Mouse (Mus musculus): ENCODE results near the gene Cmc2. TPM values are rescaled to one million over a fixed set of nuclear protein-coding genes. Genes with fewer than 3 reads are reported as not detected.

The Cmc2 gene
- polyA plus RNA-seq, 1 experiment from 2014 or later: 126 TPM

DNA sequence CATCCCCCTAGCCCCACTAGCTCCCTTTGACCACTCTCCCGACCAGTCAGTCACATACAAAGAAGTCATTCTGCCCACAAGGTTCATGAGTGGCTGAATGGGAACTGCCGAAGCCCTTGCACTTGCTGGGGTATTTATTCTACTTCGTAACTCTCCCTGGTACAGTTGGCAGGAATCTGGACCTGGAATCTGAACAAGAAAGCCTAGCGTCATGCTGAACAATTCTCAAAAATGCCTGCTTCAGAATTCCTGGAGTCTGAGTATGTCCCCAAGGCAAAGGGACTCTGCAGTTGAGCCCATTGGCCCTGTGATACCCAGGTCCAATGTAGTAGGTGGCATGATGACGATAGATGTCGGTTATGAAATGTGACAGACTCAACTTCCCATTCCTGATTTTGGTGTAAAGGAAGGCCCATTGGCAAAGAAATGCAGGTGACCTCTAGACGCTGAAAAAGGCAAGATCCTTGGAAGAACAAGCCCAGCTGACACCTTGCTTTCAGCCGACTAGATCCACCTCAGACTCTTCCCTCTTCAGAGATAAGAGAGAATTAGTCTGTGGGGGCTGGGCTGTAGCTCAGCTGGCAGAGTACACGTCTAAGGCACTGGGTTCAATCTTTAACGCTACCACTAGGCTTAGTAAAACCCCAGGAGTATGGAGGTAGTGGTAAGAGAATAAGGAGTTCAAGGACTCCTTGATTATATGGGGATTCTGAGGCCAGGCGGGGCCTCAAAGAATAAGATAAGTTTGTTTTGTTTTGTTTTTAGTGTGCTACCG lies 21.2 kb upstream of the Cmc2 start:
- peak overlapping the region; percentile 33 for H3K4me2 ChIP-seq (ENCODE audit: low read length)
- peaks cover 19 to 35% of the 10 kb centered on the region in 2 experiments for H3K4me1 ChIP-seq (ENCODE audit: control insufficient read depth in 2 of 2, insufficient read depth in 2 of 2, low read length in 2 of 2)
- no peak overlapping the region for H3K4me3 ChIP-seq (ENCODE audit: control insufficient read depth in 1 of 2, insufficient read depth in 1 of 2, low read depth in 1 of 2, low read length in 2 of 2)
- H3K9me3 ChIP-seq (ENCODE audit: control insufficient read depth, low read length): no peaks in the 10 kb centered on the region
- H3K36me3 ChIP-seq (ENCODE audit: control insufficient read depth, insufficient read depth, low read length): peaks cover 15% of the 10 kb centered on the region
- no peak overlapping the region for H3K9ac ChIP-seq (ENCODE audit: low read length)
- ATAC-seq (ENCODE audit: insufficient number of reproducible peaks, insufficient read depth, low FRiP score, low read depth): no peak
- WGBS: 69% methylated on average over 12 of the region's 12 CpGs
- no peaks in the 10 kb centered on the region for H3K27me3 ChIP-seq (ENCODE audit: control insufficient read depth, insufficient read depth, low read length)
- H3K27ac ChIP-seq (replicated peaks in 1 of 2; ENCODE audit: control insufficient read depth in 1 of 2, insufficient read depth in 1 of 2, low read depth in 2 of 2, low read length in 2 of 2): no peak overlapping the region

DNA sequence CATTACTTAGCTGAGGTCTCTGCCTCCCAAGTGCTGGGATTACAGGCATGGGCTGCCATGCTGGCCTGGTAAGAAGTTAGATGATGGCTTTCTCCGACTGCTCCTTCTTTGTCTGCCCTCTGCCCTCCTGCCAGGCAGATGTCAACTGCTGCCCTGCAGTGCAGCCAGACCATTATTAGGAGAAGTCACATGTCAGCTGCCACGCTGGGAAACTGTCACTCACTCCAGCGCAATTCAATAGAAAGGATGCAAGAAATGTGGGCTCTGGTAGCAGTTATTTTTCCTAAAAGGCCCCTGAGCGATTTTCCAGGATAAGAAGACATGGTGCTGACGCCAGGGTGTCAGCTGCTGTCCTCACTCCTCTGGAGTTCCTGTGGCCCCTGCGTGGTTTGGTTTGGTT lies 14.3 kb upstream of the Cmc2 start:
- H3K27ac ChIP-seq (replicated peaks in 1 of 2; ENCODE audit: control insufficient read depth in 1 of 2, insufficient read depth in 1 of 2, low read depth in 2 of 2, low read length in 2 of 2): no peak overlapping the region
- ATAC-seq (ENCODE audit: insufficient number of reproducible peaks, insufficient read depth, low FRiP score, low read depth): no peak
- H3K9me3 ChIP-seq (ENCODE audit: control insufficient read depth, low read length): no peaks in the 10 kb centered on the region
- 75% methylated on average over 6 of the region's 6 CpGs for WGBS
- no peak overlapping the region for H3K4me3 ChIP-seq (ENCODE audit: control insufficient read depth in 1 of 2, insufficient read depth in 1 of 2, low read depth in 1 of 2, low read length in 2 of 2)
- H3K4me1 ChIP-seq (ENCODE audit: control insufficient read depth in 2 of 2, insufficient read depth in 2 of 2, low read length in 2 of 2): no peaks in the 10 kb centered on the region
- H3K27me3 ChIP-seq (ENCODE audit: control insufficient read depth, insufficient read depth, low read length): no peaks in the 10 kb centered on the region
- H3K36me3 ChIP-seq (ENCODE audit: control insufficient read depth, insufficient read depth, low read length): peaks cover 85% of the 10 kb centered on the region
- no peak overlapping the region for H3K9ac ChIP-seq (ENCODE audit: low read length)
- H3K4me2 ChIP-seq (ENCODE audit: low read length): no peak overlapping the region

DNA sequence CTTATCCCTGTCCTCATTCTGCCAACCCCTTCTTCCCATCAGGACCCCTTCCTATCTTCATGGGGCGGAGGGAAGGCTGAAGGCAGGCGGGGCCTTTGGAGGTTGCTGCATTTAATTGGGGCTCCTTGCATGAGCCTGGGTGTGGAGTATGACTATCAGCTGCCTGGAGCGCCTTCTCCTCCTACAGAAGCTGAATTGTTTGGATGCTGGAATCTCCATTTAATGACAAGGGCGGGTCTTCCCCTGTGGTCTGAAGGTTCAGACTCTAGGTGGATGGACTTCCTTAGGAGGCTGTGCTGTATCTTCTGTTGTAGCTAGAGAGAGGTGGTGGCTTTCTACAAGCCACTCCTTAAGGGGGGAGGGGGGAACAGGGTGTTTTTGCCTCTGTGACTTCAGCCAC lies 13.7 kb upstream of the Cmc2 start:
- no peak overlapping the region for H3K4me3 ChIP-seq (ENCODE audit: control insufficient read depth in 1 of 2, insufficient read depth in 1 of 2, low read depth in 1 of 2, low read length in 2 of 2)
- H3K9ac ChIP-seq (ENCODE audit: low read length): no peak overlapping the region
- H3K36me3 ChIP-seq (ENCODE audit: control insufficient read depth, insufficient read depth, low read length): peaks cover 87% of the 10 kb centered on the region
- H3K27ac ChIP-seq (replicated peaks in 1 of 2; ENCODE audit: control insufficient read depth in 1 of 2, insufficient read depth in 1 of 2, low read depth in 2 of 2, low read length in 2 of 2): no peak overlapping the region
- ATAC-seq (ENCODE audit: insufficient number of reproducible peaks, insufficient read depth, low FRiP score, low read depth): no peak
- H3K4me2 ChIP-seq (ENCODE audit: low read length): no peak overlapping the region
- H3K9me3 ChIP-seq (ENCODE audit: control insufficient read depth, low read length): no peaks in the 10 kb centered on the region
- WGBS: 95% methylated on average over 4 of the region's 4 CpGs
- H3K4me1 ChIP-seq (ENCODE audit: control insufficient read depth in 2 of 2, insufficient read depth in 2 of 2, low read length in 2 of 2): no peaks in the 10 kb centered on the region
- no peaks in the 10 kb centered on the region for H3K27me3 ChIP-seq (ENCODE audit: control insufficient read depth, insufficient read depth, low read length)

DNA sequence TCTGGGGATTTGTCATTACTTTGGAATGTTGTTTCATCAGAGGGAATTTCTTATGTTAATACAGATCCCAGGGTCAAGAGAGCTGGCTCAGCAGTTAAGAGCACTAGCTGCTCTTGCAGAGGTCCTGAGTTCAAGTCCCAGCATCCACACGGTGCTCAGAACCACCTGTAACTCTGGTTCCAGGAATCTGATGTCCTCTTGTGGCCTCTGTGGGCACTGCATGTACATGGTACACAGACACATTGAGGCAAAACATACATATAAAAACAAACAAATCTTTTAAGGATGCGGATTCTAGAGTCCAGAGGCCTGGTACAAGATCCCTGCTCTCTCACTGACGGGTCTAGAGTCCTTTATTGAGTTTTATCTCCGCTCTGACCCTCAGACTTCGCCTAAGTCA lies 7.3 kb upstream of the Cmc2 start:
- no peaks in the 10 kb centered on the region for H3K9me3 ChIP-seq (ENCODE audit: control insufficient read depth, low read length)
- H3K36me3 ChIP-seq (ENCODE audit: control insufficient read depth, insufficient read depth, low read length): peaks cover 93% of the 10 kb centered on the region
- no peak overlapping the region for H3K27ac ChIP-seq (replicated peaks in 1 of 2; ENCODE audit: control insufficient read depth in 1 of 2, insufficient read depth in 1 of 2, low read depth in 2 of 2, low read length in 2 of 2)
- no peak overlapping the region for H3K4me3 ChIP-seq (ENCODE audit: control insufficient read depth in 1 of 2, insufficient read depth in 1 of 2, low read depth in 1 of 2, low read length in 2 of 2)
- H3K27me3 ChIP-seq (ENCODE audit: control insufficient read depth, insufficient read depth, low read length): no peaks in the 10 kb centered on the region
- no peak overlapping the region for H3K9ac ChIP-seq (ENCODE audit: low read length)
- H3K4me2 ChIP-seq (ENCODE audit: low read length): no peak overlapping the region
- no peaks in the 10 kb centered on the region for H3K4me1 ChIP-seq (ENCODE audit: control insufficient read depth in 2 of 2, insufficient read depth in 2 of 2, low read length in 2 of 2)
- WGBS: 86% methylated on average over 5 of the region's 5 CpGs
- ATAC-seq (ENCODE audit: insufficient number of reproducible peaks, insufficient read depth, low FRiP score, low read depth): no peak

DNA sequence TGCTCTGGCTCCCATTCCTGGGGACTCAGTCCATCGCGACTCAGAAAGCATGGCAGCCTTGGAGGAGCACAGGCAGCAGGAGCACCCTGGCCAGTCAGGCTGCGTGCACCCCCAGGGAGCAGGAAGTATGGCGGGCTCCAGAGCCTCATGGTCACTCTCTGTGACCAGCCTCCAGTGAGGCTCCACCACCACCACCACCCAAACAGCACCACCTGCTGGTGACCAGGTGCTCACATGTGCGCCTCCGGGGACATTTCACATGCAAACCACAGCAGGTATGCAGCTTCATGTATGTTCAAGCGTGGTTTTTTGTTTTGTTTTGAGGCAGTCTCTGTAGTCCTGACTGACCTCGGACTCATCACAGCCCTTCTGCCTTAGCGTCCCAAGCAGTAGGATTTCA lies 6.6 kb upstream of the Cmc2 start:
- ATAC-seq (ENCODE audit: insufficient number of reproducible peaks, insufficient read depth, low FRiP score, low read depth): no peak
- Histone ChIP-seq H3K9me3 (ENCODE audit: control insufficient read depth, low read length) (no peaks in the 10 kb centered on the region), H3K9ac (ENCODE audit: low read length) (no peak overlapping the region), H3K36me3 (ENCODE audit: control insufficient read depth, insufficient read depth, low read length) (peaks cover 86% of the 10 kb centered on the region), H3K27me3 (ENCODE audit: control insufficient read depth, insufficient read depth, low read length) (no peaks in the 10 kb centered on the region), H3K4me1 (ENCODE audit: control insufficient read depth in 2 of 2, insufficient read depth in 2 of 2, low read length in 2 of 2) (no peaks in the 10 kb centered on the region), H3K4me3 (ENCODE audit: control insufficient read depth in 1 of 2, insufficient read depth in 1 of 2, low read depth in 1 of 2, low read length in 2 of 2) (no peak overlapping the region), H3K27ac (replicated peaks in 1 of 2; ENCODE audit: control insufficient read depth in 1 of 2, insufficient read depth in 1 of 2, low read depth in 2 of 2, low read length in 2 of 2) (no peak overlapping the region), H3K4me2 (ENCODE audit: low read length) (no peak overlapping the region)
- WGBS: 82% methylated on average over 9 of the region's 9 CpGs

DNA sequence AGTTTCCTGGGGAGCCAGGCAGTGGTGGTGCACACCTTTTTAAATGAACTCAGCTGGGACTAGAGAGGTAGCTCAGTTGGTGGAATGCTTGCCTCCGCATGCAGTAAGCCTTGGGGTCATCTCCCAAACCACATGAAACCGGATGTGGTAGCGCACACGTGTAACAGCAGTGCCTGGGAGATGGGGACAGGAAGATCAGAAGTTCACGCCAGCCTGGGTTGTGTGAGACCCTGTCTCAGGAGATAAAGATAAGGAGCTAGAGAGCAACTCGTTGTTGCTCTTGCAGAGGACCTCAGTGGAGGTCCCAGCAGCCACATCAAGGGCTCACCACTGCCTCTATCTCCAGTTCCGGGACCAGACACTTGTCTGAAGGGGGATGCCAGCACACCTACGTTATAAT lies 2.3 kb upstream of the Cmc2 start:
- Histone ChIP-seq H3K9ac (ENCODE audit: low read length) (no peak overlapping the region), H3K4me3 (ENCODE audit: control insufficient read depth in 1 of 2, insufficient read depth in 1 of 2, low read depth in 1 of 2, low read length in 2 of 2) (no peak overlapping the region), H3K27ac (replicated peaks in 1 of 2; ENCODE audit: control insufficient read depth in 1 of 2, insufficient read depth in 1 of 2, low read depth in 2 of 2, low read length in 2 of 2) (no peak overlapping the region), H3K9me3 (ENCODE audit: control insufficient read depth, low read length) (no peaks in the 10 kb centered on the region), H3K4me2 (ENCODE audit: low read length) (no peak overlapping the region), H3K4me1 (ENCODE audit: control insufficient read depth in 2 of 2, insufficient read depth in 2 of 2, low read length in 2 of 2) (peaks cover 6 to 14% of the 10 kb centered on the region in 2 experiments), H3K27me3 (ENCODE audit: control insufficient read depth, insufficient read depth, low read length) (no peaks in the 10 kb centered on the region), H3K36me3 (ENCODE audit: control insufficient read depth, insufficient read depth, low read length) (peaks cover 50% of the 10 kb centered on the region)
- ATAC-seq (ENCODE audit: insufficient number of reproducible peaks, insufficient read depth, low FRiP score, low read depth): no peak
- 81% methylated on average over 8 of the region's 8 CpGs for WGBS

DNA sequence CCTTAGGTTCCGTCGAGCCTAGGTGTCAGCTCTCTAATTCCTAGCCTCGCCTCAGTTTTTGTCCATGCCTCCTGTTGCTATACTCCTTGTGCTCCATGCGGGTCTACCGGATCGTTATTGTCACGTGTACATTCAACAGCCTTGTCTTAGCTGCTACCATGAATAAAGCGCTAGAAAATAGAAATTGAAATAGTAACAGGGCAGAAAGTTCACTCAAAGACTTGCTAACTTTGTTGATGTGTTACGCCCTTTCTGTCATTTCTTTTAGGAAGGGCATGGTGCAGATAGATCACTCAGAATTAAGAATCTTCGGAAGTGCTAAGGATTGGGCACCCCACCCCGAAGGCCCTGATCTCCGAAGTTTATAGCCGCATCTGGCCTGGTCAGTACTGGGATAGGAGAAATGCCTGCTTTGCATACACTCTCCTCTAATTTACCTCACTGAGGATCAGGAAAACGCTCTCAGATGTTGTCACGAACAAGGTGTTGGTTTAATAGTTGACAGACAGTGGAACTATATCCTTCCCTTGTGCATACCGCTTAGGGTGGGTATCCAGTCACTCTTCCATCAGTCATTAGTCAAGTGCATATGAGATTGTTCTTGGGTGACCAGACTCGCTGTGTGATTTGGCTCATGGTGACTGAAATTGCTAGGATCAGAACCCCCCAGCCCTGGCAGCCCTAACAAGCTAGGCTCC lies 954 bp upstream of the Cmc2 start:
- Histone ChIP-seq H3K4me2 (ENCODE audit: low read length) (peak overlapping the region; percentile 67), H3K4me1 (ENCODE audit: control insufficient read depth in 2 of 2, insufficient read depth in 2 of 2, low read length in 2 of 2) (peaks cover 6 to 14% of the 10 kb centered on the region in 2 experiments), H3K9me3 (ENCODE audit: control insufficient read depth, low read length) (no peaks in the 10 kb centered on the region), H3K9ac (ENCODE audit: low read length) (peak overlapping the region; percentile 87), H3K27ac (replicated peaks in 1 of 2; ENCODE audit: control insufficient read depth in 1 of 2, insufficient read depth in 1 of 2, low read depth in 2 of 2, low read length in 2 of 2) (peak overlapping the region; percentile 68 to 92), H3K4me3 (ENCODE audit: control insufficient read depth in 1 of 2, insufficient read depth in 1 of 2, low read depth in 1 of 2, low read length in 2 of 2) (peak overlapping the region; percentile 80 to 84), H3K27me3 (ENCODE audit: control insufficient read depth, insufficient read depth, low read length) (no peaks in the 10 kb centered on the region), H3K36me3 (ENCODE audit: control insufficient read depth, insufficient read depth, low read length) (peaks cover 42% of the 10 kb centered on the region)
- ATAC-seq (ENCODE audit: insufficient number of reproducible peaks, insufficient read depth, low FRiP score, low read depth): no peak
- 27% methylated on average over 17 of the region's 17 CpGs for WGBS
